Mouse (Mus musculus): ENCODE measurements at regions not wholly inside any gene's neighbourhood (a gene's known extent, or its start where the extent isn't known, plus 50 kb on each side); places are given as distances from the start of the nearest gene placed in this dataset.
A peak's percentile ranks its signal among the peaks of the same experiment; 100 is the strongest.

- Histone ChIP-seq H3K4me3 (no peak overlapping the region), H3K36me3 (ENCODE audit: control insufficient read depth, insufficient read depth) (no peaks in the 10 kb centered on the region), H3K79me2 (ENCODE audit: control insufficient read depth, insufficient read depth) (no peaks in the 10 kb centered on the region), H3ac (ENCODE audit: control insufficient read depth, insufficient read length) (no peak overlapping the region), H3K27me3 (ENCODE audit: control insufficient read depth, insufficient read depth, insufficient read length) (no peaks in the 10 kb centered on the region), H3K4me2 (ENCODE audit: low read depth) (no peak overlapping the region)
- no peak for TF ChIP-seq TCF3 (IDR thresholded peaks at IDR 0.05; ENCODE audit: insufficient read length, low read depth)
- TF ChIP-seq MYOD1 (IDR thresholded peaks at IDR 0.05; ENCODE audit: control insufficient read depth in 1 of 3, insufficient read length in 2 of 3, low read depth in 2 of 3), result no peak
- no peak for TF ChIP-seq TCF12 (IDR thresholded peaks at IDR 0.05; ENCODE audit: insufficient read depth, poor library complexity, severe bottlenecking)
These were observed 51.5 kb upstream of the Neo1 start for GRCm38 (mm10) chr9:59087704-59088103.

GRCm38 (mm10) chr9:59087112-59087511 lies 50.9 kb upstream of the Neo1 start:
- no peaks in the 10 kb centered on the region for H3K36me3 ChIP-seq (ENCODE audit: control insufficient read depth, insufficient read depth)
- H3K27me3 ChIP-seq (ENCODE audit: control insufficient read depth, insufficient read depth, insufficient read length), result no peaks in the 10 kb centered on the region
- TF ChIP-seq POLR2A (IDR thresholded peaks at IDR 0.05; ENCODE audit: insufficient read length, low read depth) (no peak), SRF (IDR thresholded peaks at IDR 0.05; ENCODE audit: control insufficient read depth, insufficient read length, low read depth) (no peak), MAX (IDR thresholded peaks at IDR 0.05; ENCODE audit: low read depth) (no peak), POLR2AphosphoS2 (IDR thresholded peaks at IDR 0.05; ENCODE audit: insufficient read length, low read depth) (no peak), CEBPB (IDR thresholded peaks at IDR 0.05; ENCODE audit: insufficient read depth, poor library complexity, severe bottlenecking) (peak; percentile 57)
- peak overlapping the region; percentile 10 for H3K4me2 ChIP-seq (ENCODE audit: low read depth)
- no peak overlapping the region for H3ac ChIP-seq (ENCODE audit: control insufficient read depth, insufficient read length)
- no peak overlapping the region for H3K4me3 ChIP-seq
- no peaks in the 10 kb centered on the region for H3K79me2 ChIP-seq (ENCODE audit: control insufficient read depth, insufficient read depth)

- Histone ChIP-seq H3ac (ENCODE audit: control insufficient read depth, insufficient read length) (no peak overlapping the region), H3K36me3 (ENCODE audit: control insufficient read depth, insufficient read depth) (no peaks in the 10 kb centered on the region), H3K79me2 (ENCODE audit: control insufficient read depth, insufficient read depth) (no peaks in the 10 kb centered on the region), H3K27me3 (ENCODE audit: control insufficient read depth, insufficient read depth, insufficient read length) (no peaks in the 10 kb centered on the region), H3K4me2 (ENCODE audit: low read depth) (peak overlapping the region; percentile 10), H3K4me3 (no peak overlapping the region)
- TF ChIP-seq MAX (IDR thresholded peaks at IDR 0.05; ENCODE audit: low read depth) (no peak), MYOG (IDR thresholded peaks at IDR 0.05; ENCODE audit: control insufficient read depth in 1 of 3, insufficient read depth in 1 of 3, insufficient read length in 2 of 3, low read depth in 2 of 3) (peak in 2 of 3 experiments; percentile 39 to 51), MYOD1 (IDR thresholded peaks at IDR 0.05; ENCODE audit: control insufficient read depth in 1 of 3, insufficient read length in 2 of 3, low read depth in 2 of 3) (peak; percentile 20 to 79 (median 79)), POLR2AphosphoS2 (IDR thresholded peaks at IDR 0.05; ENCODE audit: insufficient read length, low read depth) (no peak)
These were observed 50.4 kb upstream of the Neo1 start for GRCm38 (mm10) chr9:59086556-59087102.

Measured in myocyte (in vitro differentiated cells).